Mouse (Mus musculus) left cerebral cortex, postnatal 4 days (tissue): ENCODE results near the gene Itga2. TPM values are rescaled to one million over a fixed set of nuclear protein-coding genes. Genes with fewer than 3 reads are reported as not detected.
A peak's percentile ranks its signal among the peaks of the same experiment; 100 is the strongest.

Experiments
- DNase-seq: peaks from one replicate; pipeline ENCODE4 v3.0.0-alpha.2; 2022
- intact Hi-C: fragments of 180-260 bp; cut with DNase I; formaldehyde crosslinking; loops from one replicate; pipeline ENCODE4 v1.15.1; 2025
- total RNA-seq, 2 experiments: library from RNA; stranded (reverse); gene quantifications; 2 replicates each; pipeline ENCODE4 v1.2.3; 2021

The Itga2 gene
- 1 to 10 TPM; 1.4 to 2.3 TPM for total RNA-seq

DNA sequence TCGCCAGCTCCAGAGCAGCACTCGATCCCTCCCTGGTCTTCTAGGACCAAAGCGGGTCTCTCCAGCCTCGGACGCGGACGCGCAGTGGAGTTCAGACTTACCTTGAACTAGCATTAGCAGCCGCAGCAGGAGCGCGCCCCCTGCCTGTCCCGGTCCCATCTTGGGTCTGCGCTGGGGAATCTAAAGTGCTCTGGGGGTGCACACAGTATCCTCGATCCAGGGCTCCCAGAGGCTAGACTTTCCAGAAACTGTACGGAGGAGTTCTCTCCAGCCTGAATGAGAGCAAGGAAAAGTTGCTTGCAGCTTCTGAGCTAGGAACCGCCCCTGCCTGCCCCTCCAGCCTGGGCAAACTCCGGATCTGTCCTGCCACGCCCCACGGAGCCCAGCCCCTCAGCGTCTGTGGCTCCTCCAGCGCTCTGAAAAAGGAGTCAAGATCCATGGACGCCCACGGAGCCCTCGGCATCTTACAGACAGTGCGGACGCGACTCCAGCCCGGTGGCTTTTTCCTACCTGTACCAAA lies at the start of gene Itga2:
TSS of gene Itga2 (minus strand) at position 326 of the 520 bp plus-strand sequence.
- intact Hi-C loops: no loop called here
- peak; percentile 37 for DNase-seq

- no peak for DNase-seq
- intact Hi-C loops: loop anchor here (10.0 kb wide), 1 partner anchor 234 kb away; no protein-coding TSS in a partner anchor
Observed at GRCm38 (mm10) chr13:114980831-114981419, 49.0 kb upstream of the Itga2 start.

- intact Hi-C loops: no loop called here
- no peak for DNase-seq
Observed at GRCm38 (mm10) chr13:114974484-114975042, 42.7 kb upstream of the Itga2 start.

DNA sequence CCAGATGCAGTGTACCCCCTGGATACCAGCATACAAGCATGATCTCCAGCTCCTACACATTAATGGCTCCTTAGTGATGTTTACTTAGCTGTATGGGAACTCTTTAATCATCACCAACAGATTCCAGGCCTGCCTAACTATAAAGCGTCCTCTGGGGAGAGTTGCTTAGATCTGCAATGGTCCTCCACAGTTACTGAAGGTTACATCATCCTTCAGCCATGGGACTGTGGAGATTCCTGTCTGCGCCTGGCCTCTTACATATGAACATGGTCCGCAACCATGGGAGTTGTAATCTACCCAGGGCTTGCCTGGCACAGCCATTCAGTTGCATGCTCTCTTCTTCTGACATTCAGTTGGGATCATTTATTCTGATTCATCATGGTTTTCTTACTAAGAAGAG lies 40.0 kb upstream of the Itga2 start:
- intact Hi-C loops: no loop called here
- no peak for DNase-seq

- peak; percentile 78 for DNase-seq
- intact Hi-C loops: loop anchor here (5.0 to 10.0 kb wide), 2 partner anchors 132 to 1089 kb away; no protein-coding TSS in a partner anchor
Observed at GRCm38 (mm10) chr13:114964233-114964632, 32.3 kb upstream of the Itga2 start.

- intact Hi-C loops: no loop called here
- DNase-seq: no peak
Observed at GRCm38 (mm10) chr13:114954516-114954915, 22.6 kb upstream of the Itga2 start.

DNA sequence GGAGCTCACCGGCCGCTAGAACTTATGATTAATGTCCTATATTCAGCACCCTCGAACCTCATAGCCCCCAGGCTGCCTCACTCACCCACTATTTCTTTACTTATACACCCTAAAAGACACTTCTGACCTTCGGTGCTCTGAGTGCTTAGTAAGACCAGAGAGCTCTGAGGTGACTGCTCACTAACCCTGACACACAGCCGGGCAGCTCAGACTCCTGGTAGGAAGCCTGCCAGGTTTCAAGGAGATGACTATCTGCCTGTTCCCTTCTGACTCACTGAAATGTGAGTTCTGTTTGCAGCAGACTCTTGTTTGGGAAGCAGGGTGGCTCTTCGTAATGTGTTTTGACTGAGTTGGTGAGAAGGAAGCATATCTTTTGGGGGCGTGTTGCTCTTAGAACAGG lies 1.6 kb upstream of the Itga2 start:
- intact Hi-C loops: no loop called here
- no peak for DNase-seq

DNA sequence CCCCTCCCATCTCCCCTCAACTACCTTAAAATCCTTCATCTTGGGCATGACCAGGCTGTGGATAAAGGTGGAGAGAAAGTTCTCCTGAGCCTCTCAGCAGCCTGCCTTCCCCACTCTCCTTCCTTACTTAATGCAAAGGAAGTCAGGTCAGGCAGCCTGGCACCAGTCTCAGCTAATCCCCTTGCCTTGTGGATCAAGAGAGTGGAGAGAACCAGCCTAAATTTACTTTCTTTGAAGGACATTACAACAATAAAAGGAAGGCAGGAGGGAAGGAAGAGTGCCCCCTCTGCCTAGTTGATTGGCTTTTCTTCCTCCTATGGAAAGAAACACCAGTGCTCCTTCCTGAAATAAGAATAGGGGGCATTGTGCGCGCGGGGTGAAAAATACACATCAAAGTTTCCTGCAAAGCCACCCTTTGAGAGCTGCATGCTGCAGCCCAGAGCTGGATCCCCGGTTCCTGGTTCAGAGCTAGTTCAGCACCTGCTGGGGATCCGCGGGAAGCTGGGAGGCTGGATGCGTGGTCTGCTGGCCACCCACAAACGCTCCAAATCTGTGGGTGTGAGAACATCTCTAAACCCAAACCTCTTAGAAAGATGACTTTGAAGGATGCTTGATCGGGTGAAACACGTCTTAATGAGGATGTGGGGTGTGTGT lies 777 bp downstream of the Itga2 start:
- intact Hi-C loops: no loop called here
- DNase-seq: no peak

DNA sequence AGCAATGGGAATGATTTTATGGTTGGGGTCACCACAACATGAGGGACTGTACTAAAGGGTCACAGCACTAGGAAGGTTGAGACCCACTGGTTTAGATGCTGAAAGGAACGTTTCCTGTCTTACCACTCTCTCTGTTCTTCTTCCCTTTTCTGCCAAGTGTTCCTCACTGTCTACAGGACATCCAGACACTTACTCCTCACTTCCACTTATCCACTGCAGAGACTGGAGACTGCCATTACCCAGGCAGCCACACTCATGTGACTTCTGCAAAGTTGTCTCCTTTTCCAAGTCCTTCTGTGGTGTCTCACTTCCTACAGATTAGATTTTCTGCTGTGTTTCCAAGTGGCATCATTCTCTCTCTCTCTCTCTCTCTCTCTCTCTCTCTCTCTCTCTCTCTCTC lies 7.1 kb downstream of the Itga2 start:
- DNase-seq: no peak
- intact Hi-C loops: no loop called here

GRCm38 (mm10) chr13:114923331-114923730 lies 8.6 kb downstream of the Itga2 start:
- DNase-seq: peak; percentile 64
- intact Hi-C loops: no loop called here

- intact Hi-C loops: no loop called here
- no peak for DNase-seq
Observed at GRCm38 (mm10) chr13:114915767-114916166, 16.1 kb downstream of the Itga2 start.

DNA sequence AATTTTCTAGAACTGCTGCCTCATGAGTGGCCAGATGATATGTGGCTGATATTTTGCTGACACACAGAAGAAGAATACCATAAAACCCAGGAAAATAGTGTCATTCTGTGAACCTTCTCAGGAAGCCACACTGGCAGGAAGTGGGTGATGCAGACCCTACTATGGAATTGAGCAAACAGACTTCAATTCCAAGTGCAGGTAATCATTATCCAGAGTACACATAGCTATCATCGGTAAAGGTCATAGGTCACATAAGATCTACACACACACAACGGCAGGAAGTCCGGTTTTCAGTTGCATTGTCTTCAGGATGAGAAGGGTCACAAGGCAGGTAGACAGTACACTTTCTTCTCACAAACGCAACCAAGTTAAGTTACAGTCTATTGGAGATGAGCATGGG lies 16.9 kb downstream of the Itga2 start:
- intact Hi-C loops: no loop called here
- no peak for DNase-seq

DNA sequence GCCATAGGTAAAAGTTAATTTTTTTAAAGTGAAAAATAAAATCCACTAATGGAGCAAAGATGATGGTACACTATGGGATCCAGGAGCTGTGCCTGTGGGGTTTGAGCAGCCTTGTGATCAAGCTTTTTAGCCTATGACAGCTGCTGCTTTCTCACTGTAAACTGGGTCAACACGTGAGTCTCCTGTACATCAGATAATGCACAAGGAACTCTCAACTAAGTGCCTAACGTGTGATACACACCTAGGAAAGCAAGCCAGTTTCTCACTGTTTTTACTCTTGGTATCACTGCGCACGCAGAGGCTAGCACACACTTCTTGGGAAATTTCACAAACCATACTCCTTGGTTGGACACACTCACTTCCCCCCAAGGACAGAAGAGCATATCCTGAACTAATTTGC lies 17.3 kb downstream of the Itga2 start:
- no peak for DNase-seq
- intact Hi-C loops: no loop called here

DNA sequence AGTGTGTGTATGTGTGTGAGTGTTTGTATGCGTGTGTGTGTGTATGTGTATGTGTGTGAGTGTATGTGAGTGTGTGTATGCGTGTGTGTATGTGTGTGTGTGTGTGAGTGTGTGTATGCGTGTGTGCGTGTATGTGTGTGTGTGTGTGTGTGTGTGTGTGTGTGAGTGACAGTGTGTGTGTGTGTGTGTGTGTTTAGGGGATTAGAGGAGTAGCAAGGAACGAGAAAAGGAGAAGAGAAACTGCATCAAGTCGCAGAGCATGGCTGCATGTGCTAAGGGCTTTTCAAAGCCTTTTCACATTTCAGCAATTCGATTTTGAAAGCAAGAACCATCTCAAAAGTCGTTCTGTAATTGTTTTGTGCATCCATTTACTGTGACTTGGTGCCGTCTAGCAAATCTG lies 21.3 kb downstream of the Itga2 start:
- intact Hi-C loops: no loop called here

DNA sequence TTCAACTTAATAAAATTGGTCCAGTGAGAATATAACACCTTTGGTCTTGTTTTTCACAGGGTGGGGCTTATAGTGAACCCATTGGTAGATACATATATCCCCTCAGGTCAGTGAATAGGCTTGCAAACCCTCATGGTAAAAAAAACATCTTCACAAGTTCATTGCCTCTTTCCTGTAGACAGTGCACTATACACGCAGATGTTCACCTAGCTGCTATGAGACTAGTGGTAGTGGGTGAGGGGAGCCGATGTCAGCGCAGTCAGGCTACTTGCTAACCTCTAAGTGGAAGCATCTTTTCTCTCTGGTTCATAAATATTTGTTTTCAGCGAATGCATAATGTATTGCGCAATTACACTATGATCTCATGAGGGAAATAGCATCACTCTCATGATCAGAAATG lies 22.4 kb downstream of the Itga2 start:
- intact Hi-C loops: no loop called here
- DNase-seq: no peak

More for the DNA sequence above, 21.3 kb downstream of the Itga2 start:
- DNase-seq: no peak

- no peak for DNase-seq
- intact Hi-C loops: no loop called here
Observed at GRCm38 (mm10) chr13:114907876-114908275, 24.0 kb downstream of the Itga2 start.

- DNase-seq: peak; percentile 7
- intact Hi-C loops: no loop called here
Observed at GRCm38 (mm10) chr13:114896751-114897386, 35.0 kb downstream of the Itga2 start.

GRCm38 (mm10) chr13:114895896-114896295 lies 36.0 kb downstream of the Itga2 start:
- no peak for DNase-seq
- intact Hi-C loops: no loop called here

- DNase-seq: no peak
- intact Hi-C loops: no loop called here
Observed at GRCm38 (mm10) chr13:114894718-114895117, 37.2 kb downstream of the Itga2 start.

DNA sequence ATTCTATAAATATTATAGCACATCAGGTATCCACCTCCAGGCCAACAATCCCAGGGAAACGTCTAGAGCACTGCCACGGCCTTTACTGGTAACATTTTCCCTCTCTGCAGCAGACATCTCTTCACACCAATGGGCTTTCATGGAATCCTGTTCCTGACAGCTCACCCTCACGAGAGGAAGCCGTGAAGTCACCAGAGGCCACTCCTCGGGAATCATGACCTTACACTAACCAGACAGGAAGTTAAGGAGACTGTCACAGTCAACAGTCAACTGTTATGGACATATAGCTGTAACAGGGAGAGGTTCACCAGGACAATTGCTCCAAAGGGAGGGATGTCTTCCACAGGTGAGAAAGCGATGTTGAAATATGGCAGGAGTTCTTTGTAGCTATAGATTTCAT lies 40.2 kb downstream of the Itga2 start:
- intact Hi-C loops: no loop called here
- no peak for DNase-seq

DNA sequence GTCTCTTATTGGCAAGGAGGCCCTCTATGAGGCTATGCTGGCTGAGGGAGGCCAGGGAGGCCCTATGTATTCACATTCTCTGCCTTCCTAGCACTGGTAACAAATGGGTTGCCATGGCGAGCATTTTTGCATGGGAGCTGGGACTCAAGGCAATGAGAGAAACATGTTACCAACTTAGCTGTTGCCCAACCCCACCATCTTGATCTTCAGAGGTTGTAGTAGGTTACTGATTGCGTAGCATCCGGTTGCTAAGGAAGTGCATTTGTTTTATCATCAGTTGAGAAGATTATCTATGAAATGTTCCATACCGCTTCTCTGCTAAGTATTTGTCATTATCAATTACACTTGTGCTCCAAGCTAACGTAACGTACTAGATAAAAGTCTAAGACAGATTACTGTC lies 44.2 kb downstream of the Itga2 start:
- DNase-seq: no peak
- intact Hi-C loops: no loop called here

- no peak for DNase-seq
- intact Hi-C loops: no loop called here
Observed at GRCm38 (mm10) chr13:114887293-114887692, 44.6 kb downstream of the Itga2 start.
